Comparison of ENCODE assay signal across 7 mouse cellular contexts in the genomic region with DNA sequence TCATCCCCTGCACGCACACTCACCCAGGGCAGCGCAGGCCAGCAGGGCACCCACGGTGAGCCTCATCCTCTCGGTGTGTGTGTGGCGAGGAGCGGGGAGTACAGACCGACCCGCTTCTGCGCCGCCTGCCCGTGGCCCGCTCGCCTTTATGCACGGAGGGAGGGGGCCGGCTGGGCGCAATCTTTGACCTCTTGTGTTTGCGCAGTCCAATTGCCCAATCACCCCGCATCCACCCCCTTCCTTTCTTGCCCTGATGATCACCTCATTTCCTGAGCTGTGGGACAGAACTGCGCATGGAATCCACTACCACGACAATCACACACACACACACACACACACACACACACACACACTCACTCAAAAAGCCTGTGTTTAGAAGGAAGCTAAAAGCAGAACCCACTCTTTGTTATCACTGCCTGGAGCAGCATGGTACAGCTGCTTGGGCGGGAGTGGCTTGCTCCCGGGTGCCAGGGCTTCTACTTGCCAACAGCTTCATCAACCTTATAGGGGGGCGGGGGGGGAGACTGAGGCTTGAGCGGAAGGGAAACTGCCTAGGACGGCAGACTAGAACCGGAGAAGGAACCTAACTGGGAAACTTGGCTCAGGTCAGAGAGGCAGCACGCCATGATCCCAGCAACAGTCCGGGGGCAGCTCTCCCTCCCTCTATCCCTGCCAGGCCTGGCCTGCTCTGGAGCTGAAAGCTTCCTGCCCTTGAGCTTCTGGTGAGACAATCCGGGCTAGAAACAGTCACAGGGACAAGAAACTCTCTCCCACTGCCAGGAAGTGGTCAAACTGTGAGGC. TPM values are rescaled to one million over a fixed set of nuclear protein-coding genes. Genes with fewer than 3 reads are reported as not detected.
A peak's percentile ranks its signal among the peaks of the same experiment; 100 is the strongest.
DNase-seq lines count a peak whose midpoint lies in the region; ATAC-seq and TF ChIP-seq lines count a peak whose summit lies in the region.

Gene Gm20425 (minus strand): TSS at position 157 of the 801 bp plus-strand sequence.
Gene Trf (minus strand): TSS at position 294 of the 801 bp plus-strand sequence.

- H3K27me3 ChIP-seq in intestine, postnatal 0 days (replicated peaks; ENCODE audit: control insufficient read depth, insufficient read depth, low read length): no peaks in the 10 kb centered on the region
- H3K27me3 ChIP-seq in megakaryocyte, embryonic 14.5 days (replicated peaks): peaks cover 46% of the 10 kb centered on the region

- peak within 1 kb of the TSS; percentile 41; the same call in 1 of the 2 replicates for H3K27ac ChIP-seq in intestine, postnatal 0 days (ENCODE audit: low read depth, low read length)

- H3K4me2 ChIP-seq in intestine, postnatal 0 days (replicated peaks; ENCODE audit: low read depth): peak within 1 kb of the TSS; percentile 65

- no peaks in the 10 kb centered on the region for H3K9me3 ChIP-seq in intestine, postnatal 0 days (ENCODE audit: control insufficient read depth)
- no peaks in the 10 kb centered on the region for H3K9me3 ChIP-seq in megakaryocyte, embryonic 14.5 days

- TF ChIP-seq CTCF in intestine, postnatal 0 days (IDR thresholded peaks at IDR 0.05; ENCODE audit: low read depth): no peak

- intact Hi-C loops in left cerebral cortex, postnatal 14 days (cut with DNase I): no loop called here

- DNase-seq in adrenal gland, postnatal 14 days: peak; percentile 52
- peak; percentile 98 for DNase-seq in heart, adult 11 months
- peak; percentile 49 to 79 for DNase-seq in left cerebral cortex, postnatal 14 days (ENCODE audit: low spot score in 2 of 2)
- DNase-seq in right cerebral cortex, postnatal 36 days (ENCODE audit: low spot score in 2 of 2): peak; percentile 30 to 38

- WGBS in intestine, postnatal 0 days: 26% methylated on average over 28 of the region's 29 CpGs

- H3K36me3 ChIP-seq in intestine, postnatal 0 days (ENCODE audit: control insufficient read depth, insufficient read depth): no peaks in the 10 kb centered on the region
- no peaks in the 10 kb centered on the region for H3K36me3 ChIP-seq in megakaryocyte, embryonic 14.5 days (replicated peaks; ENCODE audit: low read length)

- H3K4me1 ChIP-seq in intestine, postnatal 0 days (replicated peaks; ENCODE audit: control insufficient read depth, insufficient read depth, low read length): peaks cover 6% of the 10 kb centered on the region; the same call in 1 of the 2 replicates
- H3K4me1 ChIP-seq in megakaryocyte, embryonic 14.5 days: peaks cover 41% of the 10 kb centered on the region

- peak within 1 kb of the TSS; percentile 27 for H3K4me3 ChIP-seq in intestine, postnatal 0 days (ENCODE audit: low read depth, low read length)
- peak within 1 kb of the TSS; percentile 88 for H3K4me3 ChIP-seq in megakaryocyte, embryonic 14.5 days (replicated peaks)

- ATAC-seq in common myeloid progenitor, adult 5-6 weeks (replicated peaks; ENCODE audit: low read depth, poor library complexity, severe bottlenecking): peak; percentile 73
- ATAC-seq in intestine, postnatal 0 days: peak; percentile 63

- 0 out of 2 replicates have a peak within 1 kb of the TSS, but pooled peaks have one; percentile 17 for H3K9ac ChIP-seq in intestine, postnatal 0 days (ENCODE audit: low read depth, low read length)

RNA-seq across cellular contexts. Expression of gene Gm20425, which starts in this region (rescaled TPM):
- 15.2 and 22.4 TPM in 2 replicates for total RNA-seq in adrenal gland, postnatal 14 days (2021)
- 4.8 TPM in 1 of 2 replicates, not detected in the other for total RNA-seq in common myeloid progenitor, adult 5-6 weeks (2017)
- polyA plus RNA-seq in intestine, postnatal 0 days (2015; fragmentation: Nextera tagmentation; extraction: Ambion mirVana): 8.9 and 10.0 TPM in 2 replicates
- total RNA-seq in left cerebral cortex, postnatal 14 days (2021): 1 to 10 TPM; 7.5 to 9.1 TPM
- not detected in 2 replicates for polyA plus RNA-seq in megakaryocyte, embryonic 14.5 days (2012; ENCODE audit: insufficient read depth, low replicate concordance)

RNA-seq across cellular contexts. Expression of gene Trf, which starts in this region (rescaled TPM):
- total RNA-seq in adrenal gland, postnatal 14 days (2021): 247 and 3,461 TPM in 2 replicates
- 51.4 and 79.9 TPM in 2 replicates for total RNA-seq in common myeloid progenitor, adult 5-6 weeks (2017)
- polyA plus RNA-seq in intestine, postnatal 0 days (2015; fragmentation: Nextera tagmentation; extraction: Ambion mirVana): 237 and 245 TPM in 2 replicates
- 10 to 100 TPM; 34.5 to 56.6 TPM for total RNA-seq in left cerebral cortex, postnatal 14 days (2021)
- 7.8 and 56.8 TPM in 2 replicates for polyA plus RNA-seq in megakaryocyte, embryonic 14.5 days (2012; ENCODE audit: insufficient read depth, low replicate concordance)

Comparison
In these comparisons a context has a peak if more than half of its experiments do, and no peak if none do; other contexts are left out.
1. Peak in every context shown above with its lines: DNase-seq, ATAC-seq, H3K4me3 ChIP-seq and H3K27ac ChIP-seq.
2. DNase-seq: peak in every context shown above with its lines; median percentile 98 in heart, adult 11 months; 64 in left cerebral cortex, postnatal 14 days; 52 in adrenal gland, postnatal 14 days; 34 in right cerebral cortex, postnatal 36 days.